ENCODE assay signal across 12 mouse cellular contexts in the genomic region with DNA sequence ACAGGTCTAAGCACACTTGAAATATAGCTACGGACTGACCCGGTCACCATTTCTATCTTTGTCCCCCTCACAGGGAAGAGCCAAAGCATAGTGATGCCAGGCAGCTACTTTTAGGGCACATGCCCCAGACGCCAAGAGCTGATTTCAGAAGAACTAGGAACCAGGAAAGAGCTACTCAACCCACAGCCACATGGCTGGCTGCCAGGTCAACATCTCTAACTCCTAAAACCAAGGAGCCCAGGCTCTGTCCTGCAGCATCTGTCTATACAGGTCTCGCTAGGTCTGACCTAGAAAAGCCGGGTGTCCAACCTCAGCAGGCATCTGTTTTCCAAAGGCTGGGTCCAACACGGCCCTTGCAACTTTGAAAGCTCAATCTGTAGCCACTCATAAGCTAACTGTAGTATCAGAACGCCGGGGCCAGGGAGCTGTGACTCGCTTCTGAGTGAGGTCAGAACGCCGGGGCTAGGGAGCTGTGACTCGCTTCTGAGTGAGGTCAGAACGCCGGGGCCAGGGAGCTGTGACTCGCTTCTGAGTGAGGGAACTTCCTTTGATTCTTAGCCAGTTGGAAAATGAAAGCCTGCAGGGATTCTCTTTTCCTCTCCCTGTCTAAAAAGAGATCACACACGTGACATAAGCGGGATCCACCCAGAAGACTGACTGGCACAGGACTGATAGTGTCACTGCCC. TPM values are rescaled to one million over a fixed set of nuclear protein-coding genes. Genes with fewer than 3 reads are reported as not detected.
A peak's percentile ranks its signal among the peaks of the same experiment; 100 is the strongest.
DNase-seq lines count a peak whose midpoint lies in the region; ATAC-seq and TF ChIP-seq lines count a peak whose summit lies in the region.
"Had no signal": no experiment of that assay in that cellular context is flagged by ENCODE, and none has a peak within 500 bp of the region (broad histone marks: within the 10 kb centered on the region; RNA-seq: fewer than 3 reads in every experiment).

No protein-coding gene starts in this region.

- H3K4me1 ChIP-seq in heart, adult 2 months (ENCODE audit: control insufficient read depth, insufficient read depth, low read length), result peaks cover 16% of the 10 kb centered on the region

- WGBS in heart, adult 2 months, result 19% methylated on average over 17 of the region's 17 CpGs

- 0 out of 2 replicates have a peak, but pooled peaks have one; percentile 35 for TF ChIP-seq EP300 in heart, adult 2 months (IDR thresholded peaks at IDR 0.05; ENCODE audit: insufficient read depth, low read depth, low read length)

- TF ChIP-seq CTCF in heart, adult 2 months (IDR thresholded peaks at IDR 0.05), result no peak

- no peak for ATAC-seq in cerebellum, adult (ENCODE audit: insufficient number of reproducible peaks, low FRiP score, low TSS enrichment)
- ATAC-seq in frontal cortex, adult (ENCODE audit: low TSS enrichment), result no peak

- no peak overlapping the region for H3K4me3 ChIP-seq in heart, adult 2 months
- H3K4me3 ChIP-seq: erythroblast, embryonic 14.5 days had no signal

- no peaks in the 10 kb centered on the region for H3K27me3 ChIP-seq in heart, adult 2 months (ENCODE audit: control insufficient read depth, insufficient read depth, low read length)

- TF ChIP-seq POLR2A in heart, adult 2 months (IDR thresholded peaks at IDR 0.05; ENCODE audit: insufficient read depth, low read depth, low read length), result no peak

- peaks cover 2% of the 10 kb centered on the region; the same call in 1 of the 2 replicates for H3K36me3 ChIP-seq in heart, adult 2 months (ENCODE audit: control insufficient read depth, insufficient read depth, low read length)

- intact Hi-C loops in heart, adult 2 months (cut with DNase I), result no loop called here

- peak overlapping the region; percentile 43 for H3K27ac ChIP-seq in heart, adult 2 months
- H3K27ac ChIP-seq: macrophage had no signal

- H3K9ac ChIP-seq in heart, adult 2 months (ENCODE audit: low read depth, low read length), result no peak overlapping the region

- H3K79me2 ChIP-seq in heart, adult 2 months (replicated peaks; ENCODE audit: control insufficient read depth, insufficient read depth, low read length), result no peaks in the 10 kb centered on the region

- peak; percentile 35 for DNase-seq in gastrocnemius, postnatal 10 days
- no peak for DNase-seq in gastrocnemius, postnatal 25 days
- peak; percentile 57 for DNase-seq in MN1 (ENCODE audit: low spot score)
- peak; percentile 48 to 52 for DNase-seq in heart, adult 2 months
- peak; percentile 68 for DNase-seq in lung, postnatal 10 days
- no peak for DNase-seq in cerebellum, postnatal 4 days (ENCODE audit: low spot score in 2 of 2)
- DNase-seq: cerebellum, adult 9-11 months; left cerebral cortex, postnatal 4 days had no signal

RNA-seq across cellular contexts. Expression of gene Ezr, which starts 33.7 kb away (rescaled TPM):
- 10 to 100 TPM; 24.0 to 24.9 TPM for total RNA-seq in gastrocnemius, postnatal 10 days (2021)
- 1 to 10 TPM; 2.2 to 2.9 TPM for total RNA-seq in gastrocnemius, postnatal 25 days (2021)
- 10 to 100 TPM; 33.4 to 35.7 TPM for total RNA-seq in heart, adult 2 months (2021)
- polyA plus RNA-seq in heart, adult 2 months (2012; rRNA removed), result 24.2 TPM in 2 replicates

Comparison
In these comparisons a context has a peak if more than half of its experiments do, and no peak if none do; other contexts are left out.
1. DNase-seq: peak in gastrocnemius, postnatal 10 days (single experiment), MN1 (single experiment), heart, adult 2 months (2 of 2) and lung, postnatal 10 days (single experiment); none in gastrocnemius, postnatal 25 days (single experiment) and cerebellum, postnatal 4 days (0 of 2).
2. RNA of gene Ezr, which starts 33.7 kb away (total RNA-seq): 33.4 to 35.7 TPM in heart, adult 2 months and 24.0 to 24.9 TPM in gastrocnemius, postnatal 10 days; 2.2 to 2.9 TPM in gastrocnemius, postnatal 25 days; every median in the first group is over 4 times any median in the second.